Mouse (Mus musculus): ENCODE measurements around the gene Lfng. TPM values are rescaled to one million over a fixed set of nuclear protein-coding genes. Genes with fewer than 3 reads are reported as not detected.

Gene Lfng
- polyA plus RNA-seq, 1 experiment from 2014 or later = 28.8 TPM

GRCm38 (mm10) chr5:140610273-140611011 lies 3.3 kb downstream of the Lfng start:
- H3K9me3 ChIP-seq (replicated peaks) = no peaks in the 10 kb centered on the region
- WGBS = under 1% methylated on average over 25 of the region's 30 CpGs
- peak overlapping the region; percentile 69 for H3K4me3 ChIP-seq
- no peak; the same call in 1 of the 2 replicates for ATAC-seq
- H3K9ac ChIP-seq = peak overlapping the region; percentile 92
- H3K36me3 ChIP-seq (ENCODE audit: poor library complexity, severe bottlenecking) = peaks cover 34% of the 10 kb centered on the region
- H3K27me3 ChIP-seq = 0 out of 2 replicates have a peak, but pooled peaks cover 15% of the 10 kb centered on the region
- H3K27ac ChIP-seq = peak overlapping the region; percentile 98
- peak overlapping the region; percentile 86 for H3K4me2 ChIP-seq
- peaks cover 92% of the 10 kb centered on the region for H3K4me1 ChIP-seq

GRCm38 (mm10) chr5:140611021-140611583 lies 4.0 kb downstream of the Lfng start:
- peak overlapping the region; percentile 86 for H3K4me2 ChIP-seq
- H3K9me3 ChIP-seq (replicated peaks) = no peaks in the 10 kb centered on the region
- H3K4me3 ChIP-seq = peak overlapping the region; percentile 69
- H3K27me3 ChIP-seq = 0 out of 2 replicates have a peak, but pooled peaks cover 10% of the 10 kb centered on the region
- ATAC-seq = peak; percentile 46
- WGBS = under 1% methylated on average over 21 of the region's 21 CpGs
- H3K9ac ChIP-seq = peak overlapping the region; percentile 92
- peak overlapping the region; percentile 98 for H3K27ac ChIP-seq
- peaks cover 37% of the 10 kb centered on the region for H3K36me3 ChIP-seq (ENCODE audit: poor library complexity, severe bottlenecking)
- H3K4me1 ChIP-seq = peaks cover 86% of the 10 kb centered on the region

DNA sequence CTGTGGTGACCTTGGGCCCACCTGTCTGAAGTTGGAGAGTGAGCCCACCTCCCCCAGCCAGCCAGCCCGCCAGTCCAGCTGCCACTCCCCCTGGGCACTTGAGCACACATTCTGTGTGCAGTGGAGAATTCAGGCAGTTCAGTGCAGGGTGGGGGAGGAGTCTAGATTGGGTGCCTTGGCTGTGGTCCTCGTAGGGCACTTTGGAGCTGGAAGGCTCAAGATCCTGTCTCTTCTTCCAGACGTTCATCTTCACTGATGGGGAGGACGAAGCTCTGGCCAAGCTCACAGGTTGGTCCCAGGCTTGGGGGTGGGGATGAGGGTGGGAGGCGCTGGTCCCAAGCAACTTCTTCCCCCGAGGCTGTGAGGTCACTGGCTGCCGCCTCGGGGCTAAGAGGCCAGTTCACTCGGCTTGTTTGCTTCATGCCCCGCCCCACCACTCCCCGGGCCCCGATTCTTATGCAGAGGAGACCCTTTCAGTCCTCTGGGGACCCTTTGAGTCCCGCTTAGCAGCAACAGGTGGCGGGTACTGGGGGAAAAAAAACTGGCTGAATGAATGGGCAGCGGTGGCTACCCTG lies 4.6 kb downstream of the Lfng start:
- H3K4me3 ChIP-seq = peak overlapping the region; percentile 69
- peak overlapping the region; percentile 98 for H3K27ac ChIP-seq
- H3K9ac ChIP-seq = peak overlapping the region; percentile 92
- H3K9me3 ChIP-seq (replicated peaks) = no peaks in the 10 kb centered on the region
- peak overlapping the region; percentile 86 for H3K4me2 ChIP-seq
- 0% methylated on average over 15 of the region's 15 CpGs for WGBS
- H3K36me3 ChIP-seq (ENCODE audit: poor library complexity, severe bottlenecking) = peaks cover 43% of the 10 kb centered on the region
- H3K4me1 ChIP-seq = peaks cover 80% of the 10 kb centered on the region
- 0 out of 2 replicates have a peak, but pooled peaks cover 5% of the 10 kb centered on the region for H3K27me3 ChIP-seq
- peak; percentile 26; the same call in 1 of the 2 replicates for ATAC-seq

DNA sequence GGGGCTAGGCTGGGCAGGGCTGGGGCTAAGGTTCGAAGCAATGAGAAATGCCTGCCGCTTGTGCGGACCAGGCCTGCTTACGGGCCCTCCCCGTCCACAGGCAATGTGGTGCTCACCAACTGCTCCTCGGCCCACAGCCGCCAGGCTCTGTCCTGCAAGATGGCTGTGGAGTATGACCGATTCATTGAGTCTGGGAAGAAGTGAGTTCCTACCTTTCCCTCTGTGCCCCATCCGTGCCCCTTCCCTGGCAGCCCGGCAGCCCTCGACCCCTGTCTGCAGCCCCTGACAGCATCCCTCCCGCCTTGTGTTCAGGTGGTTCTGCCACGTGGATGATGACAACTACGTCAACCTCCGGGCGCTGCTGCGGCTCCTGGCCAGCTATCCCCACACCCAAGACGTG lies 5.1 kb downstream of the Lfng start:
- peaks cover 76% of the 10 kb centered on the region for H3K4me1 ChIP-seq
- peaks cover 47% of the 10 kb centered on the region for H3K36me3 ChIP-seq (ENCODE audit: poor library complexity, severe bottlenecking)
- no peaks in the 10 kb centered on the region for H3K9me3 ChIP-seq (replicated peaks)
- peak overlapping the region; percentile 86 for H3K4me2 ChIP-seq
- H3K27ac ChIP-seq = peak overlapping the region; percentile 98
- 16% methylated on average over 18 of the region's 18 CpGs for WGBS
- H3K9ac ChIP-seq = peak overlapping the region; percentile 92
- ATAC-seq = no peak
- H3K27me3 ChIP-seq = no peaks in the 10 kb centered on the region
- H3K4me3 ChIP-seq = peak overlapping the region; percentile 69

- 0 out of 2 replicates have a peak overlapping the region, but pooled peaks have one; percentile 21 for H3K9ac ChIP-seq
- H3K4me3 ChIP-seq = no peak overlapping the region
- H3K36me3 ChIP-seq (ENCODE audit: poor library complexity, severe bottlenecking) = peaks cover 59% of the 10 kb centered on the region
- WGBS = 95% methylated on average over 10 of the region's 10 CpGs
- H3K9me3 ChIP-seq (replicated peaks) = no peaks in the 10 kb centered on the region
- no peak for ATAC-seq
- no peak overlapping the region for H3K4me2 ChIP-seq
- peak overlapping the region; percentile 41; the same call in 1 of the 2 replicates for H3K27ac ChIP-seq
- no peaks in the 10 kb centered on the region for H3K27me3 ChIP-seq
- H3K4me1 ChIP-seq = peaks cover 59% of the 10 kb centered on the region
Measured at GRCm38 (mm10) chr5:140614141-140614540, 7.0 kb downstream of the Lfng start.

DNA sequence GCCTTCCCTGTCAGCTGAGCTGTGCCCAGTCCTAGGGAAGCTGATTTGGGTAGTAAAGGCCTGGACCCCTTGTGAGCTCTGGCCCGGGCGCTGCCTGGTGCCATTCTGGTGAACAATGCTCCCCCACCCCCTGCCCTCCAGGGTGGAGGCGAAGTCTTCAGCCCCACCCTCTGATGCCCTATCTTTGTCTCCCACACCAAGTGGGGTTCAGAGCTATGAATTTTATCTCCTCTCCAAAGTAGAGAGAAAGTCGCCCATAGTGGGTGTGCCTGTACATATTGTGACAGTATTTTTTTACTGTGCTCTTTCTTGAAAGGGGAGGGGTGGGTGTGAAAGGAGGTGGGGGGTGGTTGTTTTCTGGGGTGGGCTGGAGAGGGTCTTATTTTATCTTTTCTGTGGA lies 7.7 kb downstream of the Lfng start:
- 0 out of 2 replicates have a peak overlapping the region, but pooled peaks have one; percentile 21 for H3K9ac ChIP-seq
- H3K4me2 ChIP-seq = no peak overlapping the region
- no peak overlapping the region for H3K4me3 ChIP-seq
- H3K36me3 ChIP-seq (ENCODE audit: poor library complexity, severe bottlenecking) = peaks cover 59% of the 10 kb centered on the region
- peak overlapping the region; percentile 41 for H3K27ac ChIP-seq
- H3K9me3 ChIP-seq (replicated peaks) = no peaks in the 10 kb centered on the region
- H3K27me3 ChIP-seq = no peaks in the 10 kb centered on the region
- no peak for ATAC-seq
- WGBS = 82% methylated on average over 4 of the region's 4 CpGs
- H3K4me1 ChIP-seq = peaks cover 52% of the 10 kb centered on the region

GRCm38 (mm10) chr5:140615321-140616109 lies 8.4 kb downstream of the Lfng start:
- no peak overlapping the region for H3K9ac ChIP-seq
- ATAC-seq = no peak
- H3K9me3 ChIP-seq (replicated peaks) = no peaks in the 10 kb centered on the region
- H3K36me3 ChIP-seq (ENCODE audit: poor library complexity, severe bottlenecking) = peaks cover 59% of the 10 kb centered on the region
- no peak overlapping the region for H3K4me2 ChIP-seq
- peak overlapping the region; percentile 68; the same call in 1 of the 2 replicates for H3K27ac ChIP-seq
- 74% methylated on average over 10 of the region's 10 CpGs for WGBS
- H3K27me3 ChIP-seq = no peaks in the 10 kb centered on the region
- H3K4me3 ChIP-seq = no peak overlapping the region
- peaks cover 46% of the 10 kb centered on the region for H3K4me1 ChIP-seq

GRCm38 (mm10) chr5:140616110-140616503 lies 9.0 kb downstream of the Lfng start:
- no peaks in the 10 kb centered on the region for H3K9me3 ChIP-seq (replicated peaks)
- H3K9ac ChIP-seq = no peak overlapping the region
- peak overlapping the region; percentile 68 for H3K27ac ChIP-seq
- no peaks in the 10 kb centered on the region for H3K27me3 ChIP-seq
- H3K4me2 ChIP-seq = no peak overlapping the region
- peaks cover 40% of the 10 kb centered on the region for H3K4me1 ChIP-seq
- WGBS = 78% methylated on average over 6 of the region's 6 CpGs
- ATAC-seq = no peak
- H3K36me3 ChIP-seq (ENCODE audit: poor library complexity, severe bottlenecking) = peaks cover 63% of the 10 kb centered on the region
- no peak overlapping the region for H3K4me3 ChIP-seq

- H3K36me3 ChIP-seq (ENCODE audit: poor library complexity, severe bottlenecking) = peaks cover 69% of the 10 kb centered on the region
- no peaks in the 10 kb centered on the region for H3K9me3 ChIP-seq (replicated peaks)
- H3K27me3 ChIP-seq = no peaks in the 10 kb centered on the region
- H3K4me3 ChIP-seq = no peak overlapping the region
- WGBS = 70% methylated on average over 9 of the region's 9 CpGs
- no peak for ATAC-seq
- no peak overlapping the region for H3K4me2 ChIP-seq
- H3K27ac ChIP-seq = peak overlapping the region; percentile 68
- peaks cover 35% of the 10 kb centered on the region for H3K4me1 ChIP-seq
- no peak overlapping the region; the same call in 1 of the 2 replicates for H3K9ac ChIP-seq
Measured at GRCm38 (mm10) chr5:140616691-140617090, 9.6 kb downstream of the Lfng start.

DNA sequence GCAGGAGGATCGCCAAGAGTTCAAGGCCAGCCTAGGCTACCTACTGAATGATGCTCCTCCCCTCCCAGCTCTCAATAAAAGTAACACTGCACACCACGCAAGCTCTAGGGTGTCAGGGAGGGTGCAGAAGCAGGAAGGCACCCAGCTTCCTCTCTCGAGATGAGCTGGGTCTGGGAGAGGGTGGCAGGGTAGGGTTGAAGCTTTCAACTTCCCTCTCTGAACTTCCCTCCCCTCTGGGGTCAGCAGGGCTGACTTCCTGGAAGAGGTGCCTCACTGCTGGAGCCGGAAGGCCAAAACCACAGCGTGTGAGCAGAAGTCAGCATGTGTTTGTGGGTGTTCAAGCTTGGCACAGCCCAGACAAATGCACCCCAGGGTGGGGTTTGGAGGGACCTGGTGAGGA lies 10.6 kb downstream of the Lfng start:
- Histone ChIP-seq H3K27me3 (no peaks in the 10 kb centered on the region), H3K4me3 (no peak overlapping the region), H3K27ac (no peak overlapping the region), H3K36me3 (ENCODE audit: poor library complexity, severe bottlenecking) (peaks cover 73% of the 10 kb centered on the region), H3K9me3 (replicated peaks) (no peaks in the 10 kb centered on the region), H3K9ac (no peak overlapping the region), H3K4me1 (peaks cover 30% of the 10 kb centered on the region), H3K4me2 (no peak overlapping the region)
- 85% methylated on average over 5 of the region's 5 CpGs for WGBS
- no peak for ATAC-seq

DNA sequence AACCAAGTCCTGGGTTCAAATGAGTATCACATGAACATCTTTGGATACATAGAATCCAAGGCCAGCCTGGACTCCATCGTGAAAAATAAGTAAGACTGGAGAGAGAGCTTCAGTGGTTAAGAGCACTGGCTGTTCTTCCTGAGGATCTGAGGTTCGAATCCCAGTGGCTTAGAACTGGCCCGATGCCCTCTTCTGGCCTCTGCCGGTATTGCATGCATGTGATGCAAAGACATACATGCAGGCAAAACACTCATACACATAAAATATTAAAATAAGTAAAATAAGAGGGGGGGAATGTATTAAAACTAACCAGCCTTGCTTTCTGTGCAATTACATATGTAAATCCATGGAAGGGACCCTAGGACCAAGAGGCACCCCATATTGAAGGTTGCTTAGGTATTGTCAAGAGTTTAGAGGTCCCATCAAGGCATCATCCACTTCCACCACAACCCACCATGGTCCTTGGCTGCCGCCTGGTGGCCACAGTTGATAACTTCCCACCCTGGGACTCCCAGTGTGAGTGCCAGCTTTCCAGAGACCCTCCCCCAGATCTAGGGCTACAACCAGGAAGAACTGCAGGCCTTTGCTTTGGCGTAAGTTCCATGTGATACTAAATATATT lies 12.1 kb downstream of the Lfng start:
- Histone ChIP-seq H3K9ac (no peak overlapping the region), H3K27me3 (no peaks in the 10 kb centered on the region), H3K4me3 (no peak overlapping the region), H3K27ac (peak overlapping the region; percentile 44; the same call in 1 of the 2 replicates), H3K36me3 (ENCODE audit: poor library complexity, severe bottlenecking) (peaks cover 73% of the 10 kb centered on the region), H3K4me1 (peaks cover 18% of the 10 kb centered on the region), H3K4me2 (no peak overlapping the region), H3K9me3 (replicated peaks) (no peaks in the 10 kb centered on the region)
- WGBS = 25% methylated on average over 6 of the region's 6 CpGs
- ATAC-seq = peak; percentile 63; the same call in 1 of the 2 replicates

Data from forebrain, embryonic 13.5 days (tissue).